Mouse (Mus musculus) forebrain, postnatal 0 days (tissue): Measurements from ENCODE around the gene Hist1h2bm. TPM values are rescaled to one million over a fixed set of nuclear protein-coding genes. Genes with fewer than 3 reads are reported as not detected.
"Not testable (repeated sequence)": the region's sequence is repeated elsewhere in the genome, so short reads cannot be mapped to it uniquely, and the experiment has no call there.

Experiments
- ATAC-seq: fragments of 200-750 bp; cut with Nextera tagmentation; 2 replicates; pipeline ENCODE4 v1.8.0; 2017; ENCODE audit warnings: mild to moderate bottlenecking, moderate library complexity
- DNase-seq: peaks from one replicate; pipeline ENCODE4 v3.0.0-alpha.2; 2015
- H3K27ac ChIP-seq: fragments of 300-500 bp; sonication (generic); 2 replicates; pipeline ENCODE4 v1.5.1; 2014; ENCODE audit warnings: low read depth, mild to moderate bottlenecking, antibody characterized with exemption, low read length, moderate library complexity, mixed read lengths
- H3K27me3 ChIP-seq: fragments of 300-500 bp; sonication (generic); 2 replicates; pipeline ENCODE4 v1.6.1; 2014; ENCODE audit warnings: mild to moderate bottlenecking, low read length, mixed read lengths; ENCODE audit not compliant: insufficient read depth
- H3K36me3 ChIP-seq: fragments of 300-500 bp; sonication (generic); 2 replicates; pipeline ENCODE4 v1.6.1; 2014; ENCODE audit warnings: mild to moderate bottlenecking, moderate library complexity; ENCODE audit not compliant: insufficient read depth
- H3K4me1 ChIP-seq: fragments of 300-500 bp; sonication (generic); 2 replicates; pipeline ENCODE4 v1.6.1; 2014; ENCODE audit warnings: antibody characterized with exemption; ENCODE audit not compliant: insufficient read depth
- H3K4me2 ChIP-seq: fragments of 300-500 bp; sonication (generic); 2 replicates; pipeline ENCODE4 v1.6.1; 2014; ENCODE audit warnings: low read depth, mild to moderate bottlenecking, moderate library complexity
- H3K4me3 ChIP-seq: fragments of 300-500 bp; sonication (generic); 2 replicates; pipeline ENCODE4 v1.5.1; 2014; ENCODE audit warnings: low read depth, low read length, mixed read lengths
- H3K9ac ChIP-seq: fragments of 300-500 bp; sonication (generic); 2 replicates; pipeline ENCODE4 v1.6.1; 2014; ENCODE audit warnings: mild to moderate bottlenecking
- H3K9me3 ChIP-seq: fragments of 300-500 bp; sonication (generic); 2 replicates; pipeline ENCODE4 v1.6.1; 2016; ENCODE audit warnings: low read length
- CTCF ChIP-seq: sonication (generic); IDR thresholded peaks from 2 replicates; pipeline ENCODE4 v1.5.1; 2016; ENCODE audit warnings: antibody characterized with exemption, control low read depth, low read depth
- WGBS: fragments of 180-500 bp; shearing (Covaris S2); extraction: QIAGEN DNeasy Blood & Tissue Kit; methylation state at CpG from one replicate; pipeline ENCODE4 v1.1.7; 2014; 5-methylcytosine and 5-hydroxymethylcytosine counted together
- polyA plus RNA-seq: library from polyadenylated mRNA; unstranded; fragments of >200 nt; fragmentation: Nextera tagmentation; extraction: Ambion mirVana; gene quantifications from 2 replicates; pipeline ENCODE4 v1.2.1, GENCODE M21; 2015
- total RNA-seq: library from RNA; depleted of rRNA; stranded (reverse); fragments of >200 nt; gene quantifications from 2 replicates; pipeline ENCODE4 v1.2.3, GENCODE M21; 2014

Gene Hist1h2bm
- total and polyA plus RNA-seq, 2 experiments from 2014 or later = 356 TPM; not detected in 1

DNA sequence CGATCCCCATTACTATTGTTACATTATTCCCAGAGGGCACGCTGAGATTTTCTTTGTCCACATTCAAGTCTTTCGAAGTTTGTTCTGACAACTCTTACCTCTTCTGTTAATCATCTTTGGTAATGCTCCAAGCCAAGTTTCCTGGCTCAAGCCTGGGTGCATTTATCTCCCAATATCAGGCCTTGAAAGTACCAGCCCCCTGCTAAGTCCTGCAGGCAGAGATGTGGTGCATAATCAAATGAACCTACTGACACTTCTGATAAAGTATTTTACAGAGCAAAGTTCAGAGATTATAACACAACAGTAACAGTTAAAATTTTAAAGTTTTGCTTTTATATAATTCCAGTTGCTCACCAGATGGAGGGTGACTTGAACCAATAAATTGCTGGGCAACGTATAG lies 10.1 kb upstream of the Hist1h2bm start:
- 18% methylated on average over 4 of the region's 4 CpGs for WGBS
- Histone ChIP-seq H3K27ac (no peak overlapping the region), H3K36me3 (no peaks in the 10 kb centered on the region), H3K4me3 (peak overlapping the region; percentile 64), H3K9ac (peak overlapping the region; percentile 47; the same call in 1 of the 2 replicates), H3K4me1 (peaks cover 6% of the 10 kb centered on the region; the same call in 1 of the 2 replicates), H3K4me2 (peak overlapping the region; percentile 65), H3K27me3 (no peaks in the 10 kb centered on the region), H3K9me3 (no peaks in the 10 kb centered on the region)
- no peak for TF ChIP-seq CTCF
- no peak for DNase-seq
- no peak for ATAC-seq

DNA sequence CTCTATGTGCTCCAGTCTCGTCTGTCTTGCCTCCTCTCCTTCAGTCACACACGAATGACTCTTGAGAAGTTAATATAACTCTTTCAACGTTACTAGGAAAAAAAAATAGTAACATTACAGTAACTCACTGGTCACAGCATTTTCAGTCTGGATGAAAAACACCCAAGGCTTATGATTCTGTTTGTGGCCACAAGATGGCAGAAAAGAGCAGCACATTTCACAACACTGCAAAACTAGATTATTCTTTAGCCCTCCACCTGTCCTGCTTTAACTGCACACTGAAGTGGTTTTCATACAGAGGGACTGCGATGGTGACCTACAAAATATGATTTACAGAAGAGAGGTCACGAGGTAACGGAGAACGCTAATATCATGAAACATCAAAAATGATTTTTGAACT lies 7.1 kb upstream of the Hist1h2bm start:
- H3K4me1 ChIP-seq = peaks cover 17% of the 10 kb centered on the region
- no peak overlapping the region for H3K9ac ChIP-seq
- H3K4me2 ChIP-seq = peak overlapping the region; percentile 77
- H3K9me3 ChIP-seq = no peaks in the 10 kb centered on the region
- peak; percentile 87 for TF ChIP-seq CTCF
- H3K27ac ChIP-seq = no peak overlapping the region
- peak overlapping the region; percentile 47 for H3K4me3 ChIP-seq
- no peaks in the 10 kb centered on the region for H3K27me3 ChIP-seq
- no peaks in the 10 kb centered on the region for H3K36me3 ChIP-seq
- ATAC-seq (no peak), DNase-seq (peak; percentile 82)
- 1% methylated on average over 7 of the region's 7 CpGs for WGBS

DNA sequence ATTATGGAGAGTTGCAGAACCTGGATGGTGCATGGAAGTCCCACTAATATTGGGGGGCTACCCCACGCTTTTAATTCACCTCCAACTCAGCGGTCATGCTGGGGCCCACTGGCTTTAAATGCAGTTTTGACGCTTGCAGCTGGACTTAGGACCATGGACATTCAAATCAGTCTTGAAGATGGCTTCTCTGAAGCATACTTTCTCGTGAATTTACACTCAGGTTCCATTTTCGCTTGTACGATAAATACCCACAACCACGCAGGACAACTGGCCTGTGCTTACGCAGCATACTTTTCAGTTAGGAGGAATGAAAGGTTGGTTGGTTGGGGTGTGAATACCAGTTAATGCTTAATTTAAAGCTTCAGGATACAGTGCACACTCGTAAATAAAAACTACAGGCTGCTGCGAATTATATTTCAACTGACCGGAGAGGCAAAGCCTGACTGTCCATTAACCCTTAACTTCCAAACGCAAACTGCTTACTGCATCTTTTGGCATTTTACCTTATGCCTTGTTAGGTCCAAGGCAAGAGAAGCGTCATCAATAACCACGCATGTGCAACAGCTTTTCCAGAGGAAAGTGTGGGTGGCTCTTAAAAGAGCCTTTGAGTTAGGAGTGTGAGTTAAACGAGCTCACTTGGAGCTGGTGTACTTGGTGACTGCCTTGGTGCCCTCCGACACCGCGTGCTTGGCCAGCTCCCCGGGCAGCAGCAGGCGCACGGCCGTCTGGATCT lies 6.5 kb upstream of the Hist1h2bm start:
- DNase-seq = peak; percentile 22
- Histone ChIP-seq H3K27me3 (no peaks in the 10 kb centered on the region), H3K9ac (0 out of 2 replicates have a peak overlapping the region, but pooled peaks have one; percentile 31), H3K4me1 (peaks cover 17% of the 10 kb centered on the region), H3K4me3 (peak overlapping the region; percentile 47), H3K36me3 (no peaks in the 10 kb centered on the region), H3K4me2 (peak overlapping the region; percentile 77), H3K27ac (peak overlapping the region; percentile 29; the same call in 1 of the 2 replicates), H3K9me3 (no peaks in the 10 kb centered on the region)
- ATAC-seq = no peak
- under 1% methylated on average over 21 of the region's 22 CpGs for WGBS
- no peak for TF ChIP-seq CTCF

DNA sequence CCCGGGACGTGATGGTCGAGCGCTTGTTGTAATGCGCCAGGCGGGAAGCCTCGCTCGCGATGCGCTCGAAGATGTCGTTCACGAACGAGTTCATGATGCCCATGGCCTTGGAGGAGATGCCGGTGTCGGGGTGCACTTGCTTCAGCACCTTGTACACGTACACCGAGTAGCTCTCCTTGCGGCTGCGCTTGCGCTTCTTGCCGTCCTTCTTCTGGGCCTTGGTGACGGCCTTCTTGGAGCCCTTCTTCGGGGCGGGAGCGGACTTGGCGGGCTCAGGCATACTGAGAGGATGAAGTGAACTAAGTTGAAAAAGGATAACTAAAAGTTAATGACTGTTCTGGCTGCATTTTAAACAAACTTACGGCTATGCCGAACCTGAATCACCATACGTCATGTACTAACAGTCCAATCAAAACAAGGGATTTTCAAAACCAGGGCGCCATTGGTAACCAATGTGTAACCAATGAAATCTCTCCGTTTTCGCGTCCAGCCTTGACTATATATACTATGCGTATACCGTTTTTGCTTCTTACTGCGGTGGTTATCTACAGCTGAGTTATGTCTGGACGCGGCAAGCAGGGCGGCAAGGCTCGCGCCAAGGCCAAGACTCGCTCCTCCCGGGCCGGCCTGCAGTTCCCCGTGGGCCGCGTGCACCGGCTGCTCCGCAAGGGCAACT lies 5.8 kb upstream of the Hist1h2bm start, which contains the start of the genes Hist1h2bl and Hist1h2ai:
Gene Hist1h2bl, minus strand, starts transcription at position 280 of the 676 bp plus-strand sequence.
Gene Hist1h2ai, plus strand, starts transcription at position 559 of the 676 bp plus-strand sequence.
- peak; percentile 97 for DNase-seq

DNA sequence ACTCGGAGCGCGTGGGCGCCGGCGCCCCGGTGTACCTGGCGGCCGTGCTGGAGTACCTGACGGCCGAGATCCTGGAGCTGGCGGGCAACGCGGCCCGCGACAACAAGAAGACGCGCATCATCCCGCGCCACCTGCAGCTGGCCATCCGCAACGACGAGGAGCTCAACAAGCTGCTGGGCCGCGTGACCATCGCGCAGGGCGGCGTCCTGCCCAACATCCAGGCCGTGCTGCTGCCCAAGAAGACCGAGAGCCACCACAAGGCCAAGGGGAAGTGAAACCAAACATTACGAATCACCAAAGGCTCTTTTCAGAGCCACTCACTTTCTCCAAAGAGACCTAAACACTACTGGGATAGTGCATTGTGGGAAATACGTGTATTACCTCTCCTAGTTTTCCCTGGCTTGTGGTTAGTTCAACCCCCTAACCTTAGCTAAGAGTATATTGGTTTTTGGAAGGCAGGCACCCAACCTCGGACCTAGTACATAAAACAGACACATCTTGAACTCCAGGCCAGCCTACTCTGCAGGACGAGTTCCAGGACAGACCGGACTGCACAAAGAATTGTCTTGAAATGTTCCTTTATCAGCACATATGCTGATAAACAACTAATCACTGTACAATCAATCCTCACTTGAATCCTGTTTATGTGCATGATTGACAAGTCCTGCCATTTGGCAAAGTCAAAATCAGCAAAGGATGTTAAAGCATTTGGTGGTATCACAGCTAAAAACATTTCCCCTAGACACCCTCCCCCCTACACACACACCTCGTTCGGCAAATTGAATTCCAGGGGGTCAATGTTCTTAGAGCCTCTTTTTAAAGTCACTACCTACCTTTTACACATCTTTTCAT lies 5.1 kb upstream of the Hist1h2bm start:
- Histone ChIP-seq H3K4me1 (peaks cover 21% of the 10 kb centered on the region), H3K4me3 (peak overlapping the region; percentile 47), H3K9ac (peak overlapping the region; percentile 69), H3K27ac (peak overlapping the region; percentile 88), H3K4me2 (peak overlapping the region; percentile 77)
- DNase-seq (peak; percentile 61), ATAC-seq (peak; percentile 30)
- H3K36me3 ChIP-seq, H3K27me3 ChIP-seq, H3K9me3 ChIP-seq: not testable (repeated sequence)
- 0 out of 2 replicates have a peak, but pooled peaks have one; percentile 2 for TF ChIP-seq CTCF
- 2% methylated on average over 8 of the region's 38 CpGs for WGBS

More for the DNA sequence above, 5.8 kb upstream of the Hist1h2bm start, which contains the start of the genes Hist1h2bl and Hist1h2ai:
- WGBS = under 1% methylated on average over 28 of the region's 50 CpGs
- ATAC-seq = peak; percentile 95
- Histone ChIP-seq H3K27ac (peak within 1 kb of the TSS; percentile 88), H3K4me2 (peak within 1 kb of the TSS; percentile 77), H3K9ac (peak within 1 kb of the TSS; percentile 69), H3K4me1 (peaks cover 19% of the 10 kb centered on the region), H3K4me3 (peak within 1 kb of the TSS; percentile 47)
- not testable (repeated sequence) for H3K36me3 ChIP-seq, H3K9me3 ChIP-seq, H3K27me3 ChIP-seq

DNA sequence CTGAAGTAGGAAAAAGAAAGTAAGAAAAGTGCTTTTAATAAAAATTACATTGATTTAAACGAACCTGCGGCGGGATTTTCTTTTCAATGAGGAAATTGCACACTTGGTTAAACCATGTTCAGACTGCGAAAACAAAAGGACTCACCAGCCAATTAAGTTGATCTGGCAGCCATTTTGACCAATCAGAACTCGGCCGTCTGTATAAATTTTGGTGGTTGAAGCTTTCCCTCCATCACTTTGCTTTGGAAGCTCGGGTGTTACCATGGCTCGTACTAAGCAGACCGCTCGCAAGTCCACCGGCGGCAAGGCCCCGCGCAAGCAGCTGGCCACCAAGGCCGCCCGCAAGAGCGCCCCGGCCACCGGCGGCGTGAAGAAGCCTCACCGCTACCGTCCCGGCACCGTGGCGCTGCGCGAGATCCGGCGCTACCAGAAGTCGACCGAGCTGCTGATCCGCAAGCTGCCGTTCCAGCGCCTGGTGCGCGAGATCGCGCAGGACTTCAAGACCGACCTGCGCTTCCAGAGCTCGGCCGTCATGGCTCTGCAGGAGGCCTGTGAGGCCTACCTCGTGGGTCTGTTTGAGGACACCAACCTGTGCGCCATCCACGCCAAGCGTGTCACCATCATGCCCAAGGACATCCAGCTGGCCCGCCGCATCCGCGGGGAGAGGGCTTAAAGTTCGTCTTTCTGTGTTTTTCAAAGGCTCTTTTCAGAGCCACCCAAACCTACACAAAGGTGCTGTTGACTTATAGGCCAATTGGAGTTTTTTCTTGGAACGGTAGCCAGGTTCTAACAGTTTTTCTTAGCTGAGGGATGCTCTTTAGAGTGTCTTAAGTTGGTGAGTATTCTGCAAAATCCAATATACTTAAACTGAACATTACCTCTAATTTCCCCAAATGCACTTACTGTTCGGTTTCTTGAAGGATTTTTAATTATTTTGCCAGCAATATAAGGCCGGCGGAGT lies 4.2 kb upstream of the Hist1h2bm start, which contains the start of gene Hist1h3h:
Gene Hist1h3h, plus strand, starts transcription at position 263 of the 961 bp plus-strand sequence.
- peak; percentile 54 for ATAC-seq
- WGBS = under 1% methylated on average over 27 of the region's 56 CpGs

More for the DNA sequence above, 4.2 kb upstream of the Hist1h2bm start, which contains the start of gene Hist1h3h:
- Histone ChIP-seq H3K27ac (peak within 1 kb of the TSS; percentile 88), H3K4me2 (peak within 1 kb of the TSS; percentile 77), H3K9ac (peak within 1 kb of the TSS; percentile 69), H3K4me3 (peak within 1 kb of the TSS; percentile 47), H3K4me1 (peaks cover 21% of the 10 kb centered on the region)
- not testable (repeated sequence) for H3K36me3 ChIP-seq, H3K27me3 ChIP-seq, H3K9me3 ChIP-seq
- DNase-seq = peak; percentile 96
